Mouse (Mus musculus): ENCODE results near the gene Prpf40b. TPM values are rescaled to one million over a fixed set of nuclear protein-coding genes. Genes with fewer than 3 reads are reported as not detected.

Prpf40b gene
- polyA plus RNA-seq, 1 experiment from 2014 or later, result 59.1 TPM

GRCm38 (mm10) chr15:99338916-99339315 lies 44.0 kb downstream of the Prpf40b start:
- Histone ChIP-seq H3K4me2 (no peak overlapping the region), H3K9me3 (ENCODE audit: low read depth, low read length) (no peaks in the 10 kb centered on the region), H3K9ac (no peak overlapping the region), H3K27ac (ENCODE audit: low read depth) (no peak overlapping the region), H3K4me1 (ENCODE audit: insufficient read depth) (peaks cover 37% of the 10 kb centered on the region), H3K27me3 (ENCODE audit: insufficient read depth, low read length) (no peaks in the 10 kb centered on the region), H3K4me3 (ENCODE audit: low read depth, low read length) (no peak overlapping the region), H3K36me3 (ENCODE audit: insufficient read depth) (no peaks in the 10 kb centered on the region)
- DNase-seq (no peak), ATAC-seq (ENCODE audit: insufficient read depth) (no peak)
- no peak for TF ChIP-seq CTCF (IDR thresholded peaks at IDR 0.05; ENCODE audit: low read depth)
- 60% methylated on average over 2 of the region's 2 CpGs for WGBS

- no peak overlapping the region; the same call in 1 of the 2 replicates for H3K27ac ChIP-seq (ENCODE audit: low read depth)
- 18% methylated on average over 6 of the region's 6 CpGs for WGBS
- no peak overlapping the region for H3K9ac ChIP-seq
- peak; percentile 48 for DNase-seq
- no peak overlapping the region for H3K4me3 ChIP-seq (ENCODE audit: low read depth, low read length)
- no peak overlapping the region for H3K4me2 ChIP-seq
- peaks cover 37% of the 10 kb centered on the region for H3K4me1 ChIP-seq (ENCODE audit: insufficient read depth)
- no peaks in the 10 kb centered on the region for H3K36me3 ChIP-seq (ENCODE audit: insufficient read depth)
- TF ChIP-seq CTCF (IDR thresholded peaks at IDR 0.05; ENCODE audit: low read depth), result no peak
- ATAC-seq (ENCODE audit: insufficient read depth), result no peak
- no peaks in the 10 kb centered on the region for H3K9me3 ChIP-seq (ENCODE audit: low read depth, low read length)
- no peaks in the 10 kb centered on the region for H3K27me3 ChIP-seq (ENCODE audit: insufficient read depth, low read length)
Measured at GRCm38 (mm10) chr15:99339669-99340068, 44.8 kb downstream of the Prpf40b start.

GRCm38 (mm10) chr15:99341102-99341501 lies 46.2 kb downstream of the Prpf40b start:
- Histone ChIP-seq H3K4me1 (ENCODE audit: insufficient read depth) (peaks cover 36% of the 10 kb centered on the region), H3K9ac (no peak overlapping the region), H3K4me2 (no peak overlapping the region), H3K27ac (ENCODE audit: low read depth) (no peak overlapping the region), H3K27me3 (ENCODE audit: insufficient read depth, low read length) (no peaks in the 10 kb centered on the region), H3K4me3 (ENCODE audit: low read depth, low read length) (no peak overlapping the region), H3K36me3 (ENCODE audit: insufficient read depth) (no peaks in the 10 kb centered on the region), H3K9me3 (ENCODE audit: low read depth, low read length) (no peaks in the 10 kb centered on the region)
- no peak for DNase-seq
- TF ChIP-seq CTCF (IDR thresholded peaks at IDR 0.05; ENCODE audit: low read depth), result no peak
- no peak for ATAC-seq (ENCODE audit: insufficient read depth)
- WGBS, result 68% methylated on average over 3 of the region's 3 CpGs

GRCm38 (mm10) chr15:99342194-99342981 lies 47.5 kb downstream of the Prpf40b start:
- ATAC-seq (ENCODE audit: insufficient read depth), result no peak
- H3K27ac ChIP-seq (ENCODE audit: low read depth), result peak overlapping the region; percentile 86; the same call in 1 of the 2 replicates
- H3K4me1 ChIP-seq (ENCODE audit: insufficient read depth), result peaks cover 36% of the 10 kb centered on the region
- no peaks in the 10 kb centered on the region for H3K36me3 ChIP-seq (ENCODE audit: insufficient read depth)
- 41% methylated on average over 9 of the region's 9 CpGs for WGBS
- no peak for DNase-seq
- H3K4me2 ChIP-seq, result no peak overlapping the region
- H3K4me3 ChIP-seq (ENCODE audit: low read depth, low read length), result no peak overlapping the region
- H3K27me3 ChIP-seq (ENCODE audit: insufficient read depth, low read length), result no peaks in the 10 kb centered on the region
- no peak overlapping the region for H3K9ac ChIP-seq
- H3K9me3 ChIP-seq (ENCODE audit: low read depth, low read length), result no peaks in the 10 kb centered on the region
- no peak for TF ChIP-seq CTCF (IDR thresholded peaks at IDR 0.05; ENCODE audit: low read depth)

- TF ChIP-seq CTCF (IDR thresholded peaks at IDR 0.05; ENCODE audit: low read depth), result peak; percentile 24; the same call in 1 of the 2 replicates
- ATAC-seq (ENCODE audit: insufficient read depth), result peak; percentile 71
- peak; percentile 70 for DNase-seq
- Histone ChIP-seq H3K4me3 (ENCODE audit: low read depth, low read length) (no peak overlapping the region), H3K9ac (peak overlapping the region; percentile 30), H3K9me3 (ENCODE audit: low read depth, low read length) (no peaks in the 10 kb centered on the region), H3K27ac (ENCODE audit: low read depth) (peak overlapping the region; percentile 86), H3K4me1 (ENCODE audit: insufficient read depth) (peaks cover 36% of the 10 kb centered on the region), H3K27me3 (ENCODE audit: insufficient read depth, low read length) (no peaks in the 10 kb centered on the region), H3K36me3 (ENCODE audit: insufficient read depth) (no peaks in the 10 kb centered on the region), H3K4me2 (peak overlapping the region; percentile 20; the same call in 1 of the 2 replicates)
- WGBS, result 19% methylated on average over 5 of the region's 5 CpGs
Measured at GRCm38 (mm10) chr15:99343414-99344147, 48.7 kb downstream of the Prpf40b start.

- no peak for TF ChIP-seq CTCF (IDR thresholded peaks at IDR 0.05; ENCODE audit: low read depth)
- Histone ChIP-seq H3K36me3 (ENCODE audit: insufficient read depth) (no peaks in the 10 kb centered on the region), H3K27ac (ENCODE audit: low read depth) (peak overlapping the region; percentile 86), H3K4me1 (ENCODE audit: insufficient read depth) (peaks cover 36% of the 10 kb centered on the region), H3K27me3 (ENCODE audit: insufficient read depth, low read length) (no peaks in the 10 kb centered on the region), H3K9me3 (ENCODE audit: low read depth, low read length) (no peaks in the 10 kb centered on the region), H3K4me3 (ENCODE audit: low read depth, low read length) (no peak overlapping the region), H3K4me2 (0 out of 2 replicates have a peak overlapping the region, but pooled peaks have one; percentile 3), H3K9ac (peak overlapping the region; percentile 30)
- ATAC-seq (ENCODE audit: insufficient read depth) (peak; percentile 52), DNase-seq (peak; percentile 75)
- WGBS, result 39% methylated on average over 8 of the region's 8 CpGs
Measured at GRCm38 (mm10) chr15:99344148-99344870, 49.4 kb downstream of the Prpf40b start.
